Mouse (Mus musculus) bone marrow macrophage, adult 2 months (primary cell): ENCODE data around the gene Stx16. TPM values are rescaled to one million over a fixed set of nuclear protein-coding genes. Genes with fewer than 3 reads are reported as not detected.

Experiments used
- H3K27ac ChIP-seq: 2 replicates; pipeline ENCODE4 v1.5.1; 2012; ENCODE audit warnings: low read depth, low read length; ENCODE audit not compliant: insufficient read depth
- H3K4me1 ChIP-seq: 2 replicates; pipeline ENCODE4 v1.6.1; 2012; ENCODE audit warnings: low read length; ENCODE audit not compliant: control insufficient read depth, insufficient read depth
- H3K4me3 ChIP-seq: 2 replicates; pipeline ENCODE4 v1.5.1; 2012; ENCODE audit warnings: mild to moderate bottlenecking, low read length, moderate library complexity; ENCODE audit not compliant: insufficient read depth
- CTCF ChIP-seq: IDR thresholded peaks from 2 replicates; pipeline ENCODE4 v1.5.1; 2012; ENCODE audit warnings: low read depth, mild to moderate bottlenecking, low read length, moderate library complexity
- POLR2A ChIP-seq: IDR thresholded peaks from 2 replicates; pipeline ENCODE4 v1.6.1; 2012; ENCODE audit warnings: mild to moderate bottlenecking, low read depth, low read length, borderline replicate concordance
- polyA plus RNA-seq: library from polyadenylated mRNA; stranded (reverse); fragments of >200 nt; gene quantifications from 2 replicates; pipeline ENCODE4 v1.2.4, GENCODE M21; 2012; ENCODE audit not compliant: missing spikeins, insufficient read depth, insufficient read length

Gene Stx16
- polyA plus RNA-seq, 1 experiment: 108 TPM

DNA sequence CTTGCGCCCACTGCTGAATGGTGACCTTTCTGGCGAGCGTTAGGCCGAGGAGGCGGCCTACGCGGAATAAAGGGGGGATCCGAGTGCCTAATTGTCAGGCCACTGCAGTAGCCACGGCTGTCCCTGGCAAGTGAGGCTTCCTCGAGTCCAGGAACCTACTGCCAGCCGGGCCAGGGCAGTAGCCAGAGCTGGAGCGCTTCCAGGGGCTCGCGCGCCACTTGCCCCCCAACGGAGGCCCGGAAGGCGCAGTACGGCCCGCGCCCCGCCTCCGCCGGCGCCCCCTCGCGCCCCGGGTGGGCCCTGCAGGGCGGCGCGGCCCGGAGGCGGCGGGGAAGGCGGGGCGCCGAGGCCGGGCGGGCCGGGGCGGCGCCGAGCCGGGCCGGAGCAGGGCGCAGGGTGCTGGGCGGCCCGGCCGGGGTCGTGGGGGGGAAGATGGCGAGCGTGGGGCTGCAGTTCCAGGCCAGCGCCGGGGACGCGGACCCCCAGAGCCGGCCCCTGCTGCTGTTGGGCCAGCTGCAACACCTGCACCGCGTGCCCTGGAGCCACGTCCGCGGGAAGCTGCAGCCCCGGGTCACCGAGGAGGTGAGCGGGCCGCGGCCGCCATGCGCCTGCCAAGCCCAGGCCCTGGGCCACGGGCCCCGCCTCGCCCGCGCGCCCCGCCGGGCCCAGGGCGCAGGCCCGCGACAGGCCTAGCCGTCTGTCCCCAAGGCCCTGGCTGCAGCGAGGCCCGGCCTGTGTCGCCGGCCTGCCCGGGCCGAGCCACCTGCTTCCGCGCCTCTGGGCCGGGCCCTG, 34.1 kb downstream of the Stx16 start, which contains the start of gene Npepl1:
Gene Npepl1 (plus strand): TSS at position 359 of the 792 bp plus-strand sequence.
- Histone ChIP-seq H3K4me1 (peaks cover 11% of the 10 kb centered on the region), H3K4me3 (peak within 1 kb of the TSS; percentile 81), H3K27ac (peak within 1 kb of the TSS; percentile 72)
- no peak for TF ChIP-seq POLR2A
- TF ChIP-seq CTCF: no peak

GRCm38 (mm10) chr2:174110783-174111549, 34.9 kb downstream of the Stx16 start:
- peaks cover 11% of the 10 kb centered on the region for H3K4me1 ChIP-seq
- no peak for TF ChIP-seq CTCF
- 0 out of 2 replicates have a peak, but pooled peaks have one; percentile 29 for TF ChIP-seq POLR2A
- H3K27ac ChIP-seq: peak overlapping the region; percentile 48
- H3K4me3 ChIP-seq: peak overlapping the region; percentile 81

DNA sequence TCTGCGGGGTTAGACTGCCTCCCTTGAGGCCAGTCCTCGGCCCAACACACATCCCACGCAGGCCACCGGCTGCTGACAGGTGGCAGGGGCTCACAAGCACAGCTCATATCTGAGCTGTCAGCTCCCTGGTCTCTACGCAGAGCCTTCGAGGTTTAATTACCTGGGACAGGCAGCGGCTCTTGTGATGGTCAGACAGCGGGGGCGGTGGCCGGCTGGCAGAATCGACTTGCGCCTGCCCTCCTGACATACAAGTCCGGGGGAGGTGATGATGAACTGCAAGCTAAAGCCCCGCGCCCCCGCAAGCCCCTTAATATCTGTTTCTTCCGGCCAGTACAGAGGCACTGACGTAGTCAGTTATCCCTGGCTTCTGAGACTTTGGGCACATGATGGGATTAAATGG, 36.8 kb downstream of the Stx16 start:
- Histone ChIP-seq H3K4me1 (peaks cover 21% of the 10 kb centered on the region), H3K27ac (no peak overlapping the region), H3K4me3 (no peak overlapping the region)
- no peak for TF ChIP-seq CTCF
- no peak for TF ChIP-seq POLR2A

DNA sequence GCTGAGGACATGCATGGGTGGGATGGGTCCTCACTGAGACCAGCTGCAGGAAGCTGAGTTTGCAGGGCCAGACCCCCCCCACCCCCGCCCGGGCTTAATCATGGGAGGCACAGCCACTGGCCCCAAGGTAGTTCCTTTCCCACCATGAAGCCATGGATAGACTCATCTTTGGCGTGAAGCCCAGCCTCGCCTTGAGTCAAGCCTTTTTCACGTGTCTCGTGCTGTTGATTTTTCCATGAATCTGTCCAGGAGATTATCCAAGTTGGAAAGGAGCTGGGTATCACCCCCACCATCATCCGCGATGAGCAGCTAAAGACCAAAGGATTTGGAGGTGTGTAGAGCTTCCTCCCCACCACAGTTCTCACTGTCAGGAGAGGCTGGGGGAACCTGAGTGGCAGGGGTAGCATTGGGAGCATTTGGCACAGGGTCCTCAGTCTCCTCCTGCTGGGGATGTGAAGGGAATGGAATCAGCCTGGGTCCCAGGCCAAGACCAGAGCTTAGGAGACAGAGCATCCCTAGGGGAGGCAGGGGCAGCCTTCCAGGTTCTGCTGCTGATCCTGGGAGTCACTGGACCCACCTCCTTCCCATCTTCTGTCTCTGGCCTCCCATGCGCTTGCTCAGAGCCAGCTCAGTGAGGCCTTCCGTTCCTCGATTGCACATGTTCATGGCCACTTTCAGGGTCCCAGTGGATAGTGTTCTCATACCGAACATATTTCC, 38.2 kb downstream of the Stx16 start:
- H3K4me1 ChIP-seq: peaks cover 21% of the 10 kb centered on the region
- TF ChIP-seq POLR2A: no peak
- TF ChIP-seq CTCF: no peak
- no peak overlapping the region for H3K4me3 ChIP-seq
- H3K27ac ChIP-seq: no peak overlapping the region

- Histone ChIP-seq H3K4me1 (peaks cover 12% of the 10 kb centered on the region), H3K4me3 (no peak overlapping the region), H3K27ac (no peak overlapping the region)
- TF ChIP-seq POLR2A (no peak), CTCF (no peak)
These were observed 40.8 kb downstream of the Stx16 start for GRCm38 (mm10) chr2:174116929-174117328.

DNA sequence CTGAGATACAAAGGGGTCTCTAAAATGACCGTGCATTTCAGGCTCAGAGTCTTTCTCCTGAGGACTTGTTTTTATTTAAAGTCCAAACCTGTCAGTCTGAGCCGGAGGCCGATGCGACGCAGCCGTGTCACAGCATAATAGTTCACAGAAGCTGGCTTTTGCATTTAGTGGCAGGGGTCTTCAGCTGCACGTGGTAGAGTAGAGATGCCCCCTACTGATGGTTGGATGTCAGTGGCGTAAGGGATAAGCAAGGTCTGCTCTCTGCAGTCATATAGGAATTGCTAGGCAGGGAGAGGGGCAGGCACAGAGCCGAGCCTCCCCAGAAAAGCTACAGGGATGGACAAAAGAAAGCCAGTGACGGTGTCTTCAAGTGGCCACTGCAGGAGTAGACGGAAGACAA, 42.0 kb downstream of the Stx16 start:
- TF ChIP-seq CTCF (no peak), POLR2A (no peak)
- Histone ChIP-seq H3K4me1 (peaks cover 11% of the 10 kb centered on the region; the same call in 1 of the 2 replicates), H3K4me3 (no peak overlapping the region), H3K27ac (no peak overlapping the region)

GRCm38 (mm10) chr2:174119259-174119658, 43.2 kb downstream of the Stx16 start:
- peaks cover 11% of the 10 kb centered on the region; the same call in 1 of the 2 replicates for H3K4me1 ChIP-seq
- TF ChIP-seq CTCF (no peak), POLR2A (no peak)
- H3K4me3 ChIP-seq: no peak overlapping the region
- no peak overlapping the region for H3K27ac ChIP-seq

DNA sequence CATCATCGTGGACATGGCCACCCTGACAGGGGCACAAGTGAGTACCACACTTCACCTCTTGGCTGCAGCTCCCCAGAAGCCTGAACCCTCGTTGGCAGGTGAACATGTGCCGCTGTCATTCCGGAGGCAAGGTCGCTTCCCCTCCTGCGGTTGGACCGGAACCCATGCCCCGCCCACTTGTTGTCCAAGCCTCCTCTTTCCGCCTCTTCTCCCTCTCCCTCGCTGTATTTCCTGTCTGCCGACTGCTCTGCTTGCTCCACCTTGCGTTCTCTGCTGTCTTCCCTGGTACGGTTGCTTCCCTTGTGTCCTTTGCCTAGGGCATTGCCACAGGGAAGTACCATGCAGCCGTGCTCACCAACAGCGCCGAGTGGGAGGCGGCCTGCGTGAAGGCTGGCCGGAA, 44.5 kb downstream of the Stx16 start:
- no peak for TF ChIP-seq CTCF
- no peak overlapping the region for H3K27ac ChIP-seq
- H3K4me1 ChIP-seq: peaks cover 11% of the 10 kb centered on the region; the same call in 1 of the 2 replicates
- no peak overlapping the region for H3K4me3 ChIP-seq

DNA sequence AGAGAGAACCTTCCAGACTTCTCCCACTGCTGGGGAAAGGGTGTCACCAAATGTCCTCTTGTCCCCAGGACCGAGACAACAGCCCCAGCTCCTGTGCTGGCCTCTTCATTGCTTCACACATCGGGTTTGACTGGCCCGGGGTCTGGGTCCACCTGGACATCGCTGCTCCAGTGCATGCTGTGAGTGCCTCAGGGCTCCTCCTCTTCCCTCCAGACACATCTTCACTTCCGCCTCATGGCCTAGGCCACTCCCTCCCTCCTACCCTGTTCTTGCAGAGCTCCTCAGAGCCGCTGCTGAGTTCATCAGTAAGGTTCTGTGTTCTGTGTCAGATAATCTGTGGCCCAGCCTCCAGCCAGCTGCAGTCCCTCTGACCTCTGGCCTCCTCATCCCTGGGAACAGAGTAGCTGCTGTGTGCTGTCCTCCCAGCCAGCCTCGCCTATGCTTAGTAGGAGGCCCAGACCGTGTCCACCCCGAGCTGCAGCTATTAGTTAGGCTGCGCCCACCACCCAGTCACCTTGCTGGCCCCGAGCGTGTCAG, 45.4 kb downstream of the Stx16 start:
- TF ChIP-seq POLR2A (no peak), CTCF (no peak)
- Histone ChIP-seq H3K4me1 (peaks cover 10% of the 10 kb centered on the region; the same call in 1 of the 2 replicates), H3K4me3 (no peak overlapping the region), H3K27ac (no peak overlapping the region)
